Mouse (Mus musculus) ovary, postnatal 14 days (tissue): Measurements from ENCODE around the gene Bbx.

Experiments
- DNase-seq: peaks from one replicate; pipeline ENCODE4 v3.0.0; 2022; ENCODE audit warnings: low spot score

The Bbx gene

GRCm38 (mm10) chr16:50230624-50231023 is 201.6 kb downstream of the Bbx start:
- DNase-seq, result no peak

GRCm38 (mm10) chr16:50228833-50229232 is 203.4 kb downstream of the Bbx start:
- DNase-seq, result no peak

GRCm38 (mm10) chr16:50226274-50226673 is 205.9 kb downstream of the Bbx start:
- no peak for DNase-seq

GRCm38 (mm10) chr16:50224946-50225345 is 207.2 kb downstream of the Bbx start:
- no peak for DNase-seq

- DNase-seq, result peak; percentile 29
Measured at GRCm38 (mm10) chr16:50220734-50221501, 211.3 kb downstream of the Bbx start.

GRCm38 (mm10) chr16:50217084-50217483 is 215.1 kb downstream of the Bbx start:
- DNase-seq, result no peak

- no peak for DNase-seq
Measured at GRCm38 (mm10) chr16:50211727-50212126, 220.5 kb downstream of the Bbx start.

- no peak for DNase-seq
Measured at GRCm38 (mm10) chr16:50211231-50211630, 221.0 kb downstream of the Bbx start.

- DNase-seq, result no peak
Measured at GRCm38 (mm10) chr16:50210742-50211141, 221.4 kb downstream of the Bbx start.

- DNase-seq, result no peak
Measured at GRCm38 (mm10) chr16:50204944-50205343, 227.2 kb downstream of the Bbx start.

- no peak for DNase-seq
Measured at GRCm38 (mm10) chr16:50201546-50202151, 230.5 kb downstream of the Bbx start.

GRCm38 (mm10) chr16:50200214-50200613 is 232.0 kb downstream of the Bbx start:
- DNase-seq, result no peak

GRCm38 (mm10) chr16:50196118-50196517 is 236.1 kb downstream of the Bbx start:
- DNase-seq, result no peak

- no peak for DNase-seq
Measured at GRCm38 (mm10) chr16:50192626-50193025, 239.6 kb downstream of the Bbx start.

GRCm38 (mm10) chr16:50189108-50189507 is 243.1 kb downstream of the Bbx start:
- DNase-seq, result no peak

- DNase-seq, result no peak
Measured at GRCm38 (mm10) chr16:50186604-50187003, 245.6 kb downstream of the Bbx start.

- peak; percentile 25 for DNase-seq
Measured at GRCm38 (mm10) chr16:50185041-50185440, 247.1 kb downstream of the Bbx start.

- DNase-seq, result no peak
Measured at GRCm38 (mm10) chr16:50182988-50183387, 249.2 kb downstream of the Bbx start.

- DNase-seq, result no peak
Measured at GRCm38 (mm10) chr16:50182561-50182960, 249.6 kb downstream of the Bbx start.

- no peak for DNase-seq
Measured at GRCm38 (mm10) chr16:50172760-50173159, 259.4 kb downstream of the Bbx start.

GRCm38 (mm10) chr16:50170812-50171211 is 261.4 kb downstream of the Bbx start:
- no peak for DNase-seq

- no peak for DNase-seq
Measured at GRCm38 (mm10) chr16:50167983-50168299, 264.2 kb downstream of the Bbx start.

GRCm38 (mm10) chr16:50167231-50167982 is 264.8 kb downstream of the Bbx start:
- no peak for DNase-seq
